Mouse (Mus musculus): ENCODE data around the gene Chrnb2.

Chrnb2 gene

GRCm38 (mm10) chr3:89780102-89780501, 15.7 kb upstream of the Chrnb2 start:
- DNase-seq (ENCODE audit: low read depth): no peak

GRCm38 (mm10) chr3:89776001-89776400, 11.6 kb upstream of the Chrnb2 start:
- DNase-seq (ENCODE audit: low read depth): no peak

GRCm38 (mm10) chr3:89774236-89774960, 10.0 kb upstream of the Chrnb2 start:
- peak; percentile 49 for DNase-seq (ENCODE audit: low read depth)

- peak; percentile 48 for DNase-seq (ENCODE audit: low read depth)
Observed at GRCm38 (mm10) chr3:89773740-89774211, 9.3 kb upstream of the Chrnb2 start.

GRCm38 (mm10) chr3:89772968-89773709, 8.7 kb upstream of the Chrnb2 start, which contains the start of gene Ube2q1:
Gene Ube2q1 (plus strand): TSS chr3:89773616.
- DNase-seq (ENCODE audit: low read depth): peak; percentile 95

- peak; percentile 95 for DNase-seq (ENCODE audit: low read depth)
Observed at GRCm38 (mm10) chr3:89772588-89772967, 8.1 kb upstream of the Chrnb2 start.

GRCm38 (mm10) chr3:89770425-89771002, 6.1 kb upstream of the Chrnb2 start:
- no peak for DNase-seq (ENCODE audit: low read depth)

- DNase-seq (ENCODE audit: low read depth): no peak
Observed at GRCm38 (mm10) chr3:89769584-89769983, 5.2 kb upstream of the Chrnb2 start.

- DNase-seq (ENCODE audit: low read depth): no peak
Observed at GRCm38 (mm10) chr3:89759786-89760185, 4.6 kb downstream of the Chrnb2 start.

- no peak for DNase-seq (ENCODE audit: low read depth)
Observed at GRCm38 (mm10) chr3:89757851-89758250, 6.6 kb downstream of the Chrnb2 start.

GRCm38 (mm10) chr3:89755283-89755682, 9.1 kb downstream of the Chrnb2 start:
- no peak for DNase-seq (ENCODE audit: low read depth)

GRCm38 (mm10) chr3:89752307-89752706, 12.1 kb downstream of the Chrnb2 start:
- no peak for DNase-seq (ENCODE audit: low read depth)

- no peak for DNase-seq (ENCODE audit: low read depth)
Observed at GRCm38 (mm10) chr3:89738509-89738908, 25.9 kb downstream of the Chrnb2 start.

- no peak for DNase-seq (ENCODE audit: low read depth)
Observed at GRCm38 (mm10) chr3:89732091-89732490, 32.3 kb downstream of the Chrnb2 start.

GRCm38 (mm10) chr3:89730350-89731331, 33.8 kb downstream of the Chrnb2 start:
- peak; percentile 95 for DNase-seq (ENCODE audit: low read depth)

GRCm38 (mm10) chr3:89728848-89729247, 35.6 kb downstream of the Chrnb2 start:
- no peak for DNase-seq (ENCODE audit: low read depth)

- peak; percentile 76 for DNase-seq (ENCODE audit: low read depth)
Observed at GRCm38 (mm10) chr3:89727028-89727427, 37.4 kb downstream of the Chrnb2 start.

GRCm38 (mm10) chr3:89723400-89724084, 40.9 kb downstream of the Chrnb2 start:
- DNase-seq (ENCODE audit: low read depth): no peak

- DNase-seq (ENCODE audit: low read depth): no peak
Observed at GRCm38 (mm10) chr3:89722032-89722431, 42.4 kb downstream of the Chrnb2 start.

- DNase-seq (ENCODE audit: low read depth): no peak
Observed at GRCm38 (mm10) chr3:89715967-89716256, 48.5 kb downstream of the Chrnb2 start.
